Mouse (Mus musculus): Measurements from ENCODE around the gene Smpd3. TPM values are rescaled to one million over a fixed set of nuclear protein-coding genes. Genes with fewer than 3 reads are reported as not detected.

Smpd3 gene
- polyA plus RNA-seq (2015; fragmentation: Nextera tagmentation; extraction: Ambion mirVana): 2.5 and 3.6 TPM in 2 replicates

GRCm38 (mm10) chr8:106337852-106338521 lies at the start of gene Smpd3:
Gene Smpd3 (minus strand): TSS chr8:106337988.
- Histone ChIP-seq H3K27ac (peak within 1 kb of the TSS; percentile 32), H3K36me3 (no peaks in the 10 kb centered on the region), H3K27me3 (peaks cover 35% of the 10 kb centered on the region), H3K4me1 (replicated peaks) (peaks cover 17% of the 10 kb centered on the region), H3K9ac (peak within 1 kb of the TSS; percentile 30; the same call in 1 of the 2 replicates), H3K4me2 (peak within 1 kb of the TSS; percentile 73), H3K4me3 (peak within 1 kb of the TSS; percentile 64), H3K9me3 (replicated peaks) (no peaks in the 10 kb centered on the region)
- WGBS: under 1% methylated on average over 45 of the region's 45 CpGs
- ATAC-seq (replicated peaks; ENCODE audit: insufficient number of reproducible peaks, insufficient read depth, low FRiP score, low read depth): peak; percentile 100

- Histone ChIP-seq H3K27ac (no peak overlapping the region), H3K9me3 (replicated peaks) (no peaks in the 10 kb centered on the region), H3K36me3 (no peaks in the 10 kb centered on the region), H3K9ac (no peak overlapping the region), H3K4me1 (replicated peaks) (peaks cover 22% of the 10 kb centered on the region), H3K27me3 (no peaks in the 10 kb centered on the region), H3K4me3 (no peak overlapping the region), H3K4me2 (no peak overlapping the region)
- ATAC-seq (replicated peaks; ENCODE audit: insufficient number of reproducible peaks, insufficient read depth, low FRiP score, low read depth): no peak
- 84% methylated on average over 6 of the region's 6 CpGs for WGBS
These were observed 43.2 kb upstream of the Smpd3 start for GRCm38 (mm10) chr8:106381026-106381425.

DNA sequence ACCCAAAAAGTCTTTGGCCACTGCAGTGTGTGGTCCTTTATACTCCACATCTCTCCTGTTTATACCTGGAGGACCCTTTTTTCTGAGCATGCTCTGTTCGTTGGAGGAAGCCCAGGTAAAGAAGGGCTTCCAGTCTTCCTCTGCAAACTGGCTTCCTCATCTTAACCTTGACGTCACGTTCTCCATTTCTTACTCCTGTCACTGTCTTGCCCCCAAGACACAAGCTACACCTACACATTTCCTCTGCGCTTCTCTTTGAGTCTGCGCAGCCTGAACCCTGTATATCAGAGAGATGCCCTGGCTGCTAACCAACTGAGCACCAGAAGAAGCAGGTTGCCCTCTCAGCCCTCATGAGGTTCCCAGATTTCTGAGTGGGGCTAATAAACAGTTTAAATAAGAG lies 41.6 kb upstream of the Smpd3 start:
- no peaks in the 10 kb centered on the region for H3K9me3 ChIP-seq (replicated peaks)
- no peak for ATAC-seq (replicated peaks; ENCODE audit: insufficient number of reproducible peaks, insufficient read depth, low FRiP score, low read depth)
- no peak overlapping the region for H3K9ac ChIP-seq
- no peaks in the 10 kb centered on the region for H3K36me3 ChIP-seq
- WGBS: 70% methylated on average over 5 of the region's 5 CpGs
- no peak overlapping the region for H3K4me2 ChIP-seq
- H3K27ac ChIP-seq: peak overlapping the region; percentile 49; the same call in 1 of the 2 replicates
- H3K4me1 ChIP-seq (replicated peaks): peaks cover 22% of the 10 kb centered on the region
- H3K27me3 ChIP-seq: no peaks in the 10 kb centered on the region
- H3K4me3 ChIP-seq: no peak overlapping the region

DNA sequence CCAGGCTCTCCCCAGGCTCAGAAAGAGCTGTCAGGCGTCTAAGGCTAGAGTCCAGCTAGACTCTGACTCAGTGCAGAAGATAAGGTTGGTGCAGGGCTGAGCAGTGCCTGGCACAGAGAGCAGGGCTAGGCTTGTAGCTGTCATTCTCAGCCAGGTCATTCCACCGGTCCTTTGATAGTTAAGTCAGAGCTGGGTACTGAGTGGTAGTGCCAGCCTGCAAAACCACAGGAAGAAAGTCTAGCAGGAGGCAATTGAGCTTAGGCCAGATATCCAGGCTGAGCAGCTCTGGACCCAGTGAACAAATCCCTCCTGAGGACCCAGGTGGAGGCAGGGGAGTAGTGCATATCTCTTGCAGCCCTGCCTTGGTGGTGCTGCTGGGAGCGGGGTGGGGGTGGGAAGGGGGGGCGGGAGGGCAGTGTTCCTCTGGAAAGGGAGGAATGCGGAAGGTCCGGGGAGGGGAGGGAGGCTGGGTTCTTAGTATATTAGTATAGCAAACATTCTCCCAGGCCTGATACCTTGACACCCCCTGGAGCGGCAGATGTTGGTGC lies 40.8 kb upstream of the Smpd3 start:
- Histone ChIP-seq H3K36me3 (no peaks in the 10 kb centered on the region), H3K9ac (no peak overlapping the region), H3K27me3 (no peaks in the 10 kb centered on the region), H3K4me1 (replicated peaks) (peaks cover 22% of the 10 kb centered on the region), H3K27ac (peak overlapping the region; percentile 49), H3K4me3 (no peak overlapping the region), H3K4me2 (0 out of 2 replicates have a peak overlapping the region, but pooled peaks have one; percentile 9), H3K9me3 (replicated peaks) (no peaks in the 10 kb centered on the region)
- peak; percentile 79 for ATAC-seq (replicated peaks; ENCODE audit: insufficient number of reproducible peaks, insufficient read depth, low FRiP score, low read depth)
- 23% methylated on average over 6 of the region's 7 CpGs for WGBS

DNA sequence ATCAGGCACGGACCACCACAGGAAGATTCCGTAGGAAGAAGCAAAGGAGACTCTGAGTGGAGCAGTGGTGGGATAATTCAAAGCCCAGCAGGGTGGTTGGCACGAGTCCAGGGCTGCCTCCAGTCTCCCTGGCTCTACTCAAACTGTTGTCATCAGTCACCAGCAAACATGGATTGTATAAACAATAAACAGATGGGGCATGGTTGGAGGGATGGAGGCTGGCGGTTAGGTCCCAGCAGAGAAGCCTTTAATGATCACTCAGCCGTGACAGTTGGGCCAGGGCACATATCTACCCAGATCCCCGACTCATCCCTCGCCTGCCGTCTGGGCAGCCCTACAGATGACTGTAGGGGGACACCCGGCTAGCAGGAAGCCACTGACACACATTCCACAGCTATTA lies 39.1 kb upstream of the Smpd3 start:
- Histone ChIP-seq H3K27me3 (no peaks in the 10 kb centered on the region), H3K4me1 (replicated peaks) (peaks cover 22% of the 10 kb centered on the region), H3K4me3 (no peak overlapping the region), H3K27ac (no peak overlapping the region), H3K36me3 (no peaks in the 10 kb centered on the region), H3K9me3 (replicated peaks) (no peaks in the 10 kb centered on the region), H3K9ac (no peak overlapping the region), H3K4me2 (no peak overlapping the region)
- 29% methylated on average over 9 of the region's 9 CpGs for WGBS
- no peak for ATAC-seq (replicated peaks; ENCODE audit: insufficient number of reproducible peaks, insufficient read depth, low FRiP score, low read depth)

DNA sequence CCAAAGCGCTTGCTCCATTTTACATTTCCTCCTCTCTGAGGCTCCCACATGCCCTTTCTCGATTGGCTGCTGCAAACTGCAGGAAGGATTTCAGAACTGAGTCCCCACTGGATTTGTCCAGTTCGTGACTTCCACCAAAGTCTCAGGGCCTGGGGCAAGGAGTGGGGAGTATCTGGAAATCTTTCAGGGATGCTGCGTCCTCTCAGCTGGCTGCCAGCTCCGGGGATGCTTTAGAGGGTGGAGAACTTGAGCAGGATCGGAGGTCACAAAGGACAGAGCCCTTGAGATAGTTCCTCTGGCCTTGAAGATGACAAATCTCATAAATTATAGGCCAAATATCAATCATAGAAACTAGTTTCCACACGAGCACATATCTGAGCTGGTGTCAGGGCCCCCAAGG lies 38.2 kb upstream of the Smpd3 start:
- no peak overlapping the region for H3K9ac ChIP-seq
- H3K4me1 ChIP-seq (replicated peaks): peaks cover 22% of the 10 kb centered on the region
- no peak overlapping the region for H3K4me3 ChIP-seq
- 60% methylated on average over 7 of the region's 7 CpGs for WGBS
- H3K9me3 ChIP-seq (replicated peaks): no peaks in the 10 kb centered on the region
- no peaks in the 10 kb centered on the region for H3K27me3 ChIP-seq
- no peaks in the 10 kb centered on the region for H3K36me3 ChIP-seq
- no peak overlapping the region for H3K4me2 ChIP-seq
- ATAC-seq (replicated peaks; ENCODE audit: insufficient number of reproducible peaks, insufficient read depth, low FRiP score, low read depth): no peak
- no peak overlapping the region for H3K27ac ChIP-seq

DNA sequence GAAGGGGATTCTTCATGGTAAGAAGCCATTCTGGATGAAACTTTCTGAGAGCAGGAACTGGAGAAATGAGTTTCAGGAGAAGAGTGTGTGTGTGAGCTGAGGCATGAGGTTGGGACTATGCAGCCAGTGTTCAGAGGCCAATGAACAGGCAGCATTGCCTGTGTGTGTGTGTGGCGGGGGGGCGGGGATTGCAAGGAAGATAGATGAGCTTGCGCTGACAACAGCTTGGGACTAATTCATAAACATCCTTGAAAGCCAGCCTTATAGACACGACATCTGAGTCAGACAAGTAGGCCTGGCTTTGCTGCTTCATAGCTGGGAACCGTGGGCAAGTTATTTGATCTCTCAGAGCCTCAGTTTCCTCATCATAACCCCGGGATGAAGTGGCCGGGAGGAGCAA lies 31.3 kb upstream of the Smpd3 start:
- Histone ChIP-seq H3K4me1 (replicated peaks) (no peaks in the 10 kb centered on the region), H3K4me2 (no peak overlapping the region), H3K9me3 (replicated peaks) (no peaks in the 10 kb centered on the region), H3K4me3 (no peak overlapping the region), H3K27ac (no peak overlapping the region), H3K9ac (no peak overlapping the region), H3K27me3 (no peaks in the 10 kb centered on the region), H3K36me3 (no peaks in the 10 kb centered on the region)
- ATAC-seq (replicated peaks; ENCODE audit: insufficient number of reproducible peaks, insufficient read depth, low FRiP score, low read depth): no peak
- 74% methylated on average over 7 of the region's 7 CpGs for WGBS

GRCm38 (mm10) chr8:106368501-106368900 lies 30.7 kb upstream of the Smpd3 start:
- no peak for ATAC-seq (replicated peaks; ENCODE audit: insufficient number of reproducible peaks, insufficient read depth, low FRiP score, low read depth)
- H3K36me3 ChIP-seq: no peaks in the 10 kb centered on the region
- 63% methylated on average over 3 of the region's 3 CpGs for WGBS
- no peak overlapping the region for H3K27ac ChIP-seq
- no peaks in the 10 kb centered on the region for H3K27me3 ChIP-seq
- no peaks in the 10 kb centered on the region for H3K4me1 ChIP-seq (replicated peaks)
- no peak overlapping the region for H3K4me2 ChIP-seq
- H3K4me3 ChIP-seq: no peak overlapping the region
- no peaks in the 10 kb centered on the region for H3K9me3 ChIP-seq (replicated peaks)
- no peak overlapping the region for H3K9ac ChIP-seq

- WGBS: 72% methylated on average over 5 of the region's 5 CpGs
- H3K27me3 ChIP-seq: no peaks in the 10 kb centered on the region
- no peak for ATAC-seq (replicated peaks; ENCODE audit: insufficient number of reproducible peaks, insufficient read depth, low FRiP score, low read depth)
- no peak overlapping the region for H3K4me3 ChIP-seq
- H3K4me1 ChIP-seq (replicated peaks): no peaks in the 10 kb centered on the region
- H3K27ac ChIP-seq: no peak overlapping the region
- H3K9me3 ChIP-seq (replicated peaks): no peaks in the 10 kb centered on the region
- no peak overlapping the region for H3K9ac ChIP-seq
- H3K4me2 ChIP-seq: no peak overlapping the region
- no peaks in the 10 kb centered on the region for H3K36me3 ChIP-seq
These were observed 27.0 kb upstream of the Smpd3 start for GRCm38 (mm10) chr8:106364837-106365236.

DNA sequence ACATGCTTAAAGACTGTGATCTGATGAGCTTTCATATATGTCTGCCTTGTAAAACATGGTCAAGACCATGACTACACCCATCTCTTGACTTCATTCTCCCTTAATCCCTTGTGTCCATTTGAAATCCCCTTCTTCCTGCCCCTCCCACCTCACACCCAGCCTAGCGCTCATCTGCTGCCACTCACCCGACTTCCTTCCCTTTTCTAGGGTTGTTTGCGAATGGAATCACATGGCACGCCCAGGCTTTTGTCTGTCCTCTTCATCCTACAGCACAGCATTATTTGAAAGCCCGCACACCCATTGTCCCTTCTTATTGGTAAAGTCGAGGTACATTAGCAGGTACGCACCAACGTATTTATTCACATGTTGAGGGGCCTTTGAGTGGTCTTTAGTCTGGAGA lies 26.5 kb upstream of the Smpd3 start:
- Histone ChIP-seq H3K9me3 (replicated peaks) (no peaks in the 10 kb centered on the region), H3K4me3 (no peak overlapping the region), H3K27ac (no peak overlapping the region), H3K4me2 (no peak overlapping the region), H3K27me3 (no peaks in the 10 kb centered on the region), H3K9ac (no peak overlapping the region), H3K4me1 (replicated peaks) (no peaks in the 10 kb centered on the region), H3K36me3 (no peaks in the 10 kb centered on the region)
- no peak for ATAC-seq (replicated peaks; ENCODE audit: insufficient number of reproducible peaks, insufficient read depth, low FRiP score, low read depth)
- WGBS: 73% methylated on average over 8 of the region's 8 CpGs

- no peaks in the 10 kb centered on the region for H3K27me3 ChIP-seq
- no peak for ATAC-seq (replicated peaks; ENCODE audit: insufficient number of reproducible peaks, insufficient read depth, low FRiP score, low read depth)
- H3K9ac ChIP-seq: no peak overlapping the region
- no peak overlapping the region for H3K27ac ChIP-seq
- no peaks in the 10 kb centered on the region for H3K4me1 ChIP-seq (replicated peaks)
- H3K36me3 ChIP-seq: no peaks in the 10 kb centered on the region
- no peaks in the 10 kb centered on the region for H3K9me3 ChIP-seq (replicated peaks)
- H3K4me3 ChIP-seq: no peak overlapping the region
- H3K4me2 ChIP-seq: no peak overlapping the region
- 60% methylated on average over 8 of the region's 8 CpGs for WGBS
These were observed 25.5 kb upstream of the Smpd3 start for GRCm38 (mm10) chr8:106363321-106363720.

Data from heart, embryonic 15.5 days (tissue).